Mouse (Mus musculus) cortical plate, adult 2 months (tissue): Measurements from ENCODE around the gene Card6.

Source experiments
- CTCF ChIP-seq: fragments of 200-500 bp; IDR thresholded peaks from 2 replicates; pipeline ENCODE4 v1.5.1; 2011; ENCODE audit warnings: mild to moderate bottlenecking, control low read depth, low read length; ENCODE audit not compliant: insufficient read depth; ENCODE audit errors: extremely low read depth
- POLR2A ChIP-seq: fragments of 200-500 bp; IDR thresholded peaks from 2 replicates; pipeline ENCODE4 v1.6.1; 2011; ENCODE audit warnings: mild to moderate bottlenecking, low read length, control low read depth; ENCODE audit not compliant: insufficient read depth; ENCODE audit errors: extremely low read depth

DNA sequence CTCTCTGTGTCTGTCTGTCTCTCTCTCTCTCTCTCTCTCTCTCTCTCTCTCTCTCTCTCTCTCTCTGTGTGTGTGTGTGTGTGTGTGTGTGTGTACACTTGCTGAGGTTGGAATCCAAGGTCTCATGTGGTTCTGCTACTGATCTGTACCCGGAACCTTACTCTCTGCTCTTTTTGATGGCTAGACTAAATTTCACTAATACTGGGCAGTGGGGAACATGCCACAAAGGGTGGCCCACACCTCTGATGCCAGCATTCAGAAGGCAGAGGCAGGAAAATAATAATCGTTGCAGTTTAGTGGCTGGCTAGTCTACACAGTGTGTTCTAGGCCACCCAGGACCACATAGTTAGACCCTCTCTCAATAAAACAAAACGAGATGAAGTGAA lies 309 bp upstream of the Card6 start:
- TF ChIP-seq CTCF (no peak), POLR2A (no peak)
